Mouse (Mus musculus) small intestine, adult 2 months (tissue): ENCODE measurements around the gene Zfp619.
A peak's percentile ranks its signal among the peaks of the same experiment; 100 is the strongest.

Source experiments
- CTCF ChIP-seq: fragments of 200-500 bp; IDR thresholded peaks from 2 replicates; pipeline ENCODE4 v1.5.1; 2012; ENCODE audit warnings: low read depth, mild to moderate bottlenecking, control low read depth, inconsistent platforms, low read length, moderate library complexity, mixed read lengths; ENCODE audit not compliant: insufficient replicate concordance, insufficient read length; ENCODE audit errors: extremely low read depth
- POLR2A ChIP-seq: fragments of 200-500 bp; IDR thresholded peaks from 2 replicates; pipeline ENCODE4 v1.6.1; 2012; ENCODE audit warnings: low read depth, mild to moderate bottlenecking, control low read depth, inconsistent platforms, low read length, moderate library complexity

GRCm38 (mm10) chr7:39551976-39552891 is 34.7 kb downstream of the Zfp619 start:
- TF ChIP-seq CTCF, result 0 out of 2 replicates have a peak, but pooled peaks have one; percentile 20
- peak; percentile 56 for TF ChIP-seq POLR2A
